Mouse (Mus musculus) spleen, adult 2 months (tissue): ENCODE measurements around the gene Mov10l1. TPM values are rescaled to one million over a fixed set of nuclear protein-coding genes. Genes with fewer than 3 reads are reported as not detected.

Source experiments
- DNase-seq, 2 experiments: peaks; one replicate each; pipeline versions ENCODE4 v3.0.0 to v3.0.0-alpha.2; 2012 to 2021; ENCODE audit warnings: low spot score in 2 of 2, low read depth in 1 of 2
- H3K27ac ChIP-seq: fragments of 200-500 bp; 2 replicates; pipeline ENCODE4 v1.5.1; 2012; ENCODE audit warnings: low read length, inconsistent platforms; ENCODE audit not compliant: insufficient read depth
- H3K27me3 ChIP-seq: fragments of 200-500 bp; 2 replicates; pipeline ENCODE4 v1.6.1; 2012; ENCODE audit warnings: mild to moderate bottlenecking, moderate library complexity, low read length, inconsistent platforms; ENCODE audit not compliant: control insufficient read depth, insufficient read depth
- H3K36me3 ChIP-seq: fragments of 200-500 bp; 2 replicates; pipeline ENCODE4 v1.6.1; 2012; ENCODE audit warnings: mild to moderate bottlenecking, low read length, inconsistent platforms; ENCODE audit not compliant: control insufficient read depth, insufficient read depth
- H3K4me1 ChIP-seq: fragments of 200-500 bp; 2 replicates; pipeline ENCODE4 v1.6.1; 2011; ENCODE audit warnings: inconsistent platforms; ENCODE audit not compliant: control insufficient read depth, insufficient read depth, insufficient read length
- H3K4me3 ChIP-seq: fragments of 200-500 bp; 2 replicates; pipeline ENCODE4 v1.5.1; 2011; ENCODE audit warnings: mild to moderate bottlenecking, inconsistent platforms; ENCODE audit not compliant: insufficient read depth, insufficient read length; ENCODE audit errors: extremely low read depth
- CTCF ChIP-seq: fragments of 200-500 bp; IDR thresholded peaks from 2 replicates; pipeline ENCODE4 v1.5.1; 2011; ENCODE audit warnings: mild to moderate bottlenecking, inconsistent platforms; ENCODE audit not compliant: insufficient read depth, insufficient read length, insufficient replicate concordance; ENCODE audit errors: extremely low read depth
- POLR2A ChIP-seq: fragments of 200-500 bp; IDR thresholded peaks from 2 replicates; pipeline ENCODE4 v1.6.1; 2011; ENCODE audit warnings: low read depth, low read length, inconsistent platforms
- WGBS: fragments of 180-500 bp; shearing (Covaris S2); methylation state at CpG from one replicate; pipeline ENCODE4 v1.1.7; 2018; 5-methylcytosine and 5-hydroxymethylcytosine counted together
- polyA plus RNA-seq: library from polyadenylated mRNA; depleted of rRNA; stranded (reverse); fragments of >200 nt; gene quantifications from 2 replicates; pipeline ENCODE4 v1.2.3, GENCODE M21; 2012

The Mov10l1 gene
- polyA plus RNA-seq, 1 experiment, result not detected

DNA sequence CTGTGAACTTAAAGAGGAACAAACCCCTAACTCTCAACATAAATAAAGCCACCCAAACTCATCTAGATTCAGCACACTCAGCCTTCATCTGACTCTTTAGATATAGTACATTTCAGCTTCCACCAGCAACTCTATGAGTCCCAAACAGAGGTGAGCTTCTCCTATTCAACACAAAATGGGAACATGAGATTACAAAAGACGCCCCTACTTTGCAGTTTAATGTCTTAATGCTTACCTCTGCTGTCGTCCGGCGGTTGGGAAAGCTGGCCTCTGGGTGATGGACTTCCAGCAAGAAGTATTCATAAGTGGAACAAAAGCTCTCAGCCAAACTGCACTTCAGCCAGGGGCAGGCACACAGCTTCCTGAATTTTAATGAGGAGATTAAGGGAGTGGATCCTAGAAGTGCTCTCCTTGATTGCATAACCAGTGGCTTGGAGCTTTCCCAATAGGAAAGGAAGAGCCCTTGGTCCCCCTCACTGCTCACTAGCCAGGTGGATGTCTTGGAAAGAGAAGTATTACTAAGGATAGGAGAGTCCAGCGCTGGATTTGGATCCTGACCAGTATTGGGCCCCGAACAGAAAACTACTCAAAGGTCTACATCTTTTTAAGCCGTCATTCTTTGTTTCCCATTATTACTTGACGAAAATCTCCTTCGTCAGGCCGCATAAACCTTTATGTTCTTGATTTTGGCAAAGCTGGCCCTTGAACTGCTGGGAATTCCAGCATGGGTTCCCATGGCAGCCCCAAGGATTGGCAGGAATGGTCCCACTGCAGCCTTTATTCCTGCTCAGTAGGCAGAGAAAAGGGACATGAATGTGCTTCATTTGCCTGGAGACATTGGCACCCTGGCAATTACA, 4.2 kb upstream of the Mov10l1 start, which contains the start of gene Mlc1:
Gene Mlc1, minus strand, starts transcription at position 727 of the 857 bp plus-strand sequence.
- Histone ChIP-seq H3K27me3 (no peaks in the 10 kb centered on the region), H3K27ac (no peak within 1 kb of the TSS), H3K4me3 (no peak within 1 kb of the TSS), H3K4me1 (no peaks in the 10 kb centered on the region), H3K36me3 (no peaks in the 10 kb centered on the region)
- no peak for TF ChIP-seq POLR2A
- no peak for TF ChIP-seq CTCF
- DNase-seq, result no peak
- WGBS, result 85% methylated on average over 10 of the region's 10 CpGs

DNA sequence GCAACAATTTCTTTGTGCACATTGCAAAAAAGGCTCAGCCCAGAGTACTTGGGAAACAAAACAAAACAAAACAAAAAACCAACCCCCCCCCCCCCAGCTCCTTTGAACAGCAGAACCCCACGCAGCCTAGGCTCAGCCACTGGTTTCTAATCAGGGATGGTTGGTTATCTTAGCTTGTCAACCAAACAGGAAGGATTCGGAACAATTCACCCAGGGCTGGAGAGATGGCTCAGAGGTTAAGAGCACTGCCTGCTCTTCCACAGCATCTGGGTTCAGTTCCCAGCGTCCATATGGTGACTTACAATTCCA, 3.6 kb upstream of the Mov10l1 start:
- 74% methylated on average over 3 of the region's 3 CpGs for WGBS
- TF ChIP-seq CTCF (no peak), POLR2A (no peak)

DNA sequence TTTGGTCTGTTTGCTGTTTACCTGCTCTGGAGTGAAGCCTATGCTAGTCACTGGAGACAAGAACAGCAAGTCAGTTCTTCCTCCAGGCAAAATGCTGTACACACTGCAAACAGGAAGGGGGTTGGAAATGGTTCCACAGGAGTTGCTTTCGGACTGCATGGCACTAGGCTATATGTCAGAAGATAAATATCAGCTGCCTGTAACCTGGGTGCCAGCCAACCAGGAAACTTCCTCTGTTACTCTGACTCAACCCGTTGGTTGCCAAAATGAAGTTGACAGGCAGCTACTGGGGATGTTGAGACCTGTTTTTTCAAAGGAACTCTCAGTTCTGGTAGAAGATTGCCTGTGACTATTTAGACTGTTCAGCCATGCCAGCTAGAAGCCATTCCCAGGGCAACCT, 6.5 kb downstream of the Mov10l1 start:
- no peak overlapping the region for H3K27ac ChIP-seq
- no peak for DNase-seq
- H3K4me1 ChIP-seq, result no peaks in the 10 kb centered on the region
- no peak overlapping the region for H3K4me3 ChIP-seq
- no peaks in the 10 kb centered on the region for H3K27me3 ChIP-seq
- 6% methylated on average over 2 of the region's 2 CpGs for WGBS
- no peak for TF ChIP-seq POLR2A
- TF ChIP-seq CTCF, result no peak
- no peaks in the 10 kb centered on the region for H3K36me3 ChIP-seq

More for the DNA sequence above, 3.6 kb upstream of the Mov10l1 start:
- Histone ChIP-seq H3K36me3 (no peaks in the 10 kb centered on the region), H3K27ac (no peak overlapping the region), H3K4me1 (no peaks in the 10 kb centered on the region), H3K27me3 (no peaks in the 10 kb centered on the region), H3K4me3 (no peak overlapping the region)
- DNase-seq, result no peak

DNA sequence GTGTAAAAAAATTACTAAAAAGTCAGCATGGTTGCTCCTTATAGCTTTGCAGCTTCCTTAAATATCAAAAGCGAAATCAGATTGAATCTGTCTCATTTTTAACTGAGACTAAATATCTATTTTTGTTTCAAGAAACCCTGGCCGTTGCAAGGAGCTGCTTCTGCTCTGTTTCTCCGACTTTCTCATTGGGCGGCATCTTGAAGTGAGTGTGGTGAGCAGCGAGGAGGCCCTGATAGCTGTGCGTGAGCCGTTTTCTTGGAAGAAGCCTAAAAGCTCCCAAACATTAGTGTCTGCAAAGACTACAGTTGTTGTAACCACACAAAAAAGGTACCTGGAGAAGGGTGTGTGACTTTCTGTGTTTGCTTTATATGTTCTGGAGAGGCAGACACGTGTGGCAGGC, 15.9 kb downstream of the Mov10l1 start:
- no peaks in the 10 kb centered on the region for H3K27me3 ChIP-seq
- H3K4me3 ChIP-seq, result no peak overlapping the region
- no peaks in the 10 kb centered on the region for H3K36me3 ChIP-seq
- no peaks in the 10 kb centered on the region for H3K4me1 ChIP-seq
- TF ChIP-seq POLR2A, result no peak
- no peak for TF ChIP-seq CTCF
- 75% methylated on average over 8 of the region's 8 CpGs for WGBS
- no peak overlapping the region for H3K27ac ChIP-seq
- no peak for DNase-seq

DNA sequence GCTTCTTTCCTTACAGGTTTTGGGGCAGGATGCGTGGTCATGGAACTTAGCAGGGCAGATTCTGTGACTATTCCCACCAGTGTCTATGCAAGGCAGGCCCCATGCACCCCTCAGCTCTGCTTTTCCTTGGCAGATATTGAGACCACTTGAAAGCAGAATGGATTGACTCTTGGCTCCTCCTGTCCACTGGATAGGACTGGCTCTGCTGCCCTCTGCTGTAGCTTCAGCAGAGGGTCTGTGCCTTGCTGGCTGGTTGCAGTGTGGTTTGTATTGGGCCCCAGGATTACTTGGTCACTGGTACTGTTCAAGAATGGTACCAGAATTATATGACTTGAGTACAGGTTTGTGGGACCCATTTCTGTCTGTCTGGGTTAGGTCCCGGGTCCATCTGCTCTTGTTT, 16.4 kb downstream of the Mov10l1 start:
- 93% methylated on average over 2 of the region's 2 CpGs for WGBS
- no peak for DNase-seq
- no peak overlapping the region for H3K4me3 ChIP-seq
- H3K27me3 ChIP-seq, result no peaks in the 10 kb centered on the region
- H3K36me3 ChIP-seq, result no peaks in the 10 kb centered on the region
- TF ChIP-seq CTCF (no peak), POLR2A (no peak)
- H3K27ac ChIP-seq, result no peak overlapping the region
- H3K4me1 ChIP-seq, result no peaks in the 10 kb centered on the region

DNA sequence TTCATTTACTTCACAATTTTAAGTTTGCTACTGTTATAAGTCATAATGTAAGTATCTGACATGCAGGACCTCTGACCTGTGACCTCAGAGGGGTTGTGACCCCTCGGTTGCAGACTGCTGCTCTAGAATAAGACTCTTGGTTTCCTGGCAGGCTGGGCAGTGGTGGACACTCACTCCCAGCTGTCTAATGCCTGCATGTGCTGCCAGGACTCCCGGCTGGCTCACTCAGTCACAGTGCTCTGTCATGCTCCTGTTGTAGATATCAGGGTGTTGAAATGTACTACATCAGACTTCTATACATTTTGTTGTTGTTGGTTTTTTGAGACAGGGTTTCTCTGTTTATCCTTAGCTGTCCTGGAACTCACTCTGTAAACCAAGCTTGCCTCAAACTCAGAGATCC, 17.7 kb downstream of the Mov10l1 start:
- no peaks in the 10 kb centered on the region for H3K4me1 ChIP-seq
- no peaks in the 10 kb centered on the region for H3K36me3 ChIP-seq
- WGBS, result 68% methylated on average over 2 of the region's 2 CpGs
- no peak for TF ChIP-seq CTCF
- no peak for TF ChIP-seq POLR2A
- no peak for DNase-seq
- H3K27ac ChIP-seq, result no peak overlapping the region
- H3K4me3 ChIP-seq, result no peak overlapping the region
- no peaks in the 10 kb centered on the region for H3K27me3 ChIP-seq

DNA sequence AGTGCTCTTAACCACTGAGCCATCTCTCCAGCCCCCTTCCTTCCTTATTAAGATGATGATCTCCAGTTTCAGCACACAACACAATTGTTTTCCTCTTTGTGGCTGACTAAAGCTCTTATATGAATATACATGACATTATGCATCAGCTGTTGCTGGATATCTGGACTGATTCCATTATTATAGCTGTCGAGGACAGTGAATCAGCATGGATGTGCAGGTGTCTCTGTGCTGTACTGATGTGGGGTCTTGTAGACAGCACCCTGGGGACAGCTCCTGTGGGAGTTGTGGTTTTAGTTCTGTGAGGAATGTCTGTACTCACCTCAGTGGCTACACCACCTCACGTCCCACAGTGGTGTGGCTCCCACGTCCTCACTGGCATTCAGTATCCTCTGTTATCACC, 18.5 kb downstream of the Mov10l1 start:
- Histone ChIP-seq H3K4me3 (no peak overlapping the region), H3K27me3 (no peaks in the 10 kb centered on the region), H3K27ac (no peak overlapping the region), H3K36me3 (no peaks in the 10 kb centered on the region), H3K4me1 (no peaks in the 10 kb centered on the region)
- TF ChIP-seq POLR2A (no peak), CTCF (no peak)
- 41% methylated on average over 3 of the region's 3 CpGs for WGBS
- DNase-seq, result no peak

DNA sequence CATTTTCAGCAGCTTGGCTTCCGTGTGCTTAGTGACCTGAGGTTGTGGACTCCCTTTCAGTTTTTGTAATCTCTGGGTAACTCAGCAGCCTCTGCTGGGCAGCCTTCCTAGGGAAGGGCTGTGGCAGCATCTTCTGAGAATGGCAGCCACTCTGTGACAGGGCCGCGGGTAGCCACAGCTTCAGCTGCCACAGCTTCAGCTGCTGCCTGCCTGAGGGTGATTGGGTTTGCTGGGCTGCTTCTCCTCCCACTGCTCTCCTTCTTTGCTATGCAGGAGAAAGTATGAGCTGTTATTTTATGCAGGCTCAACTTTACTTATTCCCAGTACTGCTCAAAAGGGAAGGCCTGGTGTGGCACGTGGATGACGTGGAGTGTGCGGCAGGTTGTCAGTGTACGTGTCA, 24.3 kb downstream of the Mov10l1 start:
- no peaks in the 10 kb centered on the region for H3K27me3 ChIP-seq
- 87% methylated on average over 7 of the region's 7 CpGs for WGBS
- no peaks in the 10 kb centered on the region for H3K4me1 ChIP-seq
- no peak for TF ChIP-seq POLR2A
- DNase-seq, result no peak
- no peak overlapping the region for H3K4me3 ChIP-seq
- H3K36me3 ChIP-seq, result no peaks in the 10 kb centered on the region
- H3K27ac ChIP-seq, result no peak overlapping the region
